Mouse (Mus musculus) layer of hippocampus, adult 2 months (tissue): ENCODE results near the gene Clec16a. TPM values are rescaled to one million over a fixed set of nuclear protein-coding genes. Genes with fewer than 3 reads are reported as not detected.
A peak's percentile ranks its signal among the peaks of the same experiment; 100 is the strongest.

Experiments used
- DNase-seq, 2 experiments: peaks; one replicate each; pipeline ENCODE4 v3.0.0; 2022; ENCODE audit warnings: low spot score in 2 of 2
- H3K27ac ChIP-seq: fragments of 200-600 bp; 2 replicates; pipeline ENCODE4 v1.8.1; 2022
- H3K4me3 ChIP-seq: fragments of 200-600 bp; 2 replicates; pipeline ENCODE4 v1.8.1; 2022; ENCODE audit warnings: mild to moderate bottlenecking
- CTCF ChIP-seq: fragments of 200-600 bp; conservative IDR thresholded peaks from 2 replicates; pipeline ENCODE4 v1.8.1; 2022; ENCODE audit warnings: antibody characterized with exemption, mild to moderate bottlenecking, moderate library complexity
- total RNA-seq, 2 experiments: library from RNA; stranded (reverse); gene quantifications; 2 replicates each; pipeline ENCODE4 v1.2.3; 2021

The Clec16a gene
- total RNA-seq, 2 experiments from 2014 or later: 98.8 to 105 TPM

GRCm38 (mm10) chr16:10541598-10541930 is 3.6 kb upstream of the Clec16a start:
- no peak for DNase-seq
- TF ChIP-seq CTCF: no peak
- Histone ChIP-seq H3K27ac (peak overlapping the region; percentile 95), H3K4me3 (peak overlapping the region; percentile 83)

DNA sequence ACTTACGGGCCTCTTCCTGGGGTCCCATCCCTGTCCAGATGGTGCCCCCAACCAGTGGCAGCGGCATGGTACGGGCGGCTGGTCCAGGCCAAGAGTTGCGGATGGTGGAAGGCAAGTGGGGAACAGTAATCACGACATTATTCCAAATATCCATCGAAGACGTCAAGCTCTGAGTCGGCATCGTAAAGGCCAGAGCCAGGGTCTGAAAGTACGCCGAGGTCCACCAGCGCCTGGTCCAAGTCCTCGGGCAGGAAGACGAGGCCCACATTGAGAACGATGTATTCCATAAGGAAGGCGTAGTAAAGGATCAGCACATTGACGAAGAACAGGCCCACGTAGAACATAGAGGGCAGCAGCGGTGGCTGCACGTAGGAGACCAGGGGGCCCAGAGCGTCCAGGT is 2.9 kb upstream of the Clec16a start:
- H3K4me3 ChIP-seq: peak overlapping the region; percentile 83
- TF ChIP-seq CTCF: no peak
- H3K27ac ChIP-seq: peak overlapping the region; percentile 95
- DNase-seq: no peak

GRCm38 (mm10) chr16:10542698-10543365 is 2.3 kb upstream of the Clec16a start, which contains the start of gene Dexi:
TSS of gene Dexi (minus strand) at chr16:10543054.
- H3K4me3 ChIP-seq: peak within 1 kb of the TSS; percentile 83
- peak; percentile 94 to 98 for DNase-seq
- H3K27ac ChIP-seq: peak within 1 kb of the TSS; percentile 95
- peak; percentile 35; the same call in 1 of the 2 replicates for TF ChIP-seq CTCF

DNA sequence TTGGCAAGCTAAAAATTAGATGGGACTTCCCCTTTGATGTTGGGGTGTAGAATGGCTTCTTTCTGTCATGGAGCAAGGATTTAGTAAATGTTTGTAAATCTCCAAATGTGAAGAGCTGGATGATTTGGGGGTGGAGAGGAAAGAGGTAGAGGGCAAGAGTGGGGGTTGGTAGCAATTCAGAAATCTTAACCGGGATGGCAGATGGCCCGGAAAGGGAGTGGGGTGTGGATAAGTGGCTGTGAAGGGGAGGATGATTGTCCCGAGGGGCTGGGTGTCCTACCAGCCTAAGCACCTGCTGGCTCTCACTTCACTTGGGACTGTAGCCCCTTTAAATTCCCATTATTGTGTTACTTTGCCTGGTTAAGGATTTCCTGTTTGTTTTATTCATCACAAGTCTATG is 1.7 kb downstream of the Clec16a start:
- no peak for TF ChIP-seq CTCF
- DNase-seq: no peak
- H3K27ac ChIP-seq: 0 out of 2 replicates have a peak overlapping the region, but pooled peaks have one; percentile 20
- H3K4me3 ChIP-seq: peak overlapping the region; percentile 88; the same call in 1 of the 2 replicates

- no peak for DNase-seq
- TF ChIP-seq CTCF: no peak
- H3K27ac ChIP-seq: peak overlapping the region; percentile 85
Measured at GRCm38 (mm10) chr16:10548938-10549337, 3.8 kb downstream of the Clec16a start.

DNA sequence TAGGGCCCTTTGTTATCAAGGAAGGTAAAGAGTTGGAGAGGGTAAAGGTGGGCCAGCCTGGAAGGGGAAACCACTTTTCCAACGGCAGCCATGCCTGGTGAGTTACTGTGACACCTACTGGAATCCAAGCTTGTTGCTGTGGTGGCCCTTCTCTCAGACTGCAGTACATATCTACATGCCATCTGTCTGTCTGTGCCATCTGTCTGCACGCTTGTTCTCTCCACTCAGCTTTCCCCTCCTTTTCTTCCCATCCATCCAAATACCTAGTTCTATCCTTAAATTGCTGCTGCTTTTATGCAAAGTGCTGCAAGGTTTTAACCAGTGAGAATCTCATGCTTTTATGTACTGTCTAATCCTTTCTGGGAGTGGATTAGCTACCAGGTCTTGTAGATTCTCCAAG is 4.5 kb downstream of the Clec16a start:
- peak; percentile 44 to 74 for DNase-seq
- Histone ChIP-seq H3K4me3 (no peak overlapping the region), H3K27ac (peak overlapping the region; percentile 85)
- no peak for TF ChIP-seq CTCF

More at GRCm38 (mm10) chr16:10548938-10549337, 3.8 kb downstream of the Clec16a start:
- no peak overlapping the region; the same call in 1 of the 2 replicates for H3K4me3 ChIP-seq

GRCm38 (mm10) chr16:10551592-10551991 is 6.5 kb downstream of the Clec16a start:
- DNase-seq: no peak
- no peak overlapping the region for H3K27ac ChIP-seq
- TF ChIP-seq CTCF: no peak
- H3K4me3 ChIP-seq: no peak overlapping the region

GRCm38 (mm10) chr16:10553858-10554257 is 8.7 kb downstream of the Clec16a start:
- no peak for DNase-seq
- no peak for TF ChIP-seq CTCF
- H3K4me3 ChIP-seq: no peak overlapping the region
- no peak overlapping the region for H3K27ac ChIP-seq

- DNase-seq: no peak
Measured at GRCm38 (mm10) chr16:10559991-10560390, 14.9 kb downstream of the Clec16a start.

GRCm38 (mm10) chr16:10565278-10565885 is 20.2 kb downstream of the Clec16a start:
- Histone ChIP-seq H3K27ac (peak overlapping the region; percentile 19; the same call in 1 of the 2 replicates), H3K4me3 (no peak overlapping the region)
- DNase-seq: peak; percentile 76
- TF ChIP-seq CTCF: peak; percentile 96

More at GRCm38 (mm10) chr16:10559991-10560390, 14.9 kb downstream of the Clec16a start:
- H3K4me3 ChIP-seq: no peak overlapping the region
- TF ChIP-seq CTCF: no peak
- no peak overlapping the region for H3K27ac ChIP-seq

DNA sequence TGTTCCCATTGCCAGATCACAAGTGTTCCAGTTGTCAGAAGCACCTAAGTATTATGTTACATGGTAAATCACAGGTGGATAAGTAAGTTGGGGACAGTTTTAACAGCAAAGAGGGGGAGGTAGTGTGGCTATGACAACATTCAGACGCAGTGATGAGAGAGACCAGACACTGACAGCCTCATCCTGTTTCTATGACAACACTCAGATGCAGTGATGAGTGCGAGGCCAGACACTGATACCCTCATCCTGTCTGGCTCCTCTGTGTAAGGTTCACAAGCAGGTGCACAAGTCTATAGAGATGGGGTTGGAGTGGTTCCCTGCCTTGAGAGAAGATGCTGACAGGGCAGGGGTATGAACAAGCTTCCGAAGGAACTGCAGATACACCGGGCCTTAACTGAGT is 22.0 kb downstream of the Clec16a start:
- TF ChIP-seq CTCF: no peak
- no peak overlapping the region for H3K27ac ChIP-seq
- no peak overlapping the region for H3K4me3 ChIP-seq
- no peak for DNase-seq

DNA sequence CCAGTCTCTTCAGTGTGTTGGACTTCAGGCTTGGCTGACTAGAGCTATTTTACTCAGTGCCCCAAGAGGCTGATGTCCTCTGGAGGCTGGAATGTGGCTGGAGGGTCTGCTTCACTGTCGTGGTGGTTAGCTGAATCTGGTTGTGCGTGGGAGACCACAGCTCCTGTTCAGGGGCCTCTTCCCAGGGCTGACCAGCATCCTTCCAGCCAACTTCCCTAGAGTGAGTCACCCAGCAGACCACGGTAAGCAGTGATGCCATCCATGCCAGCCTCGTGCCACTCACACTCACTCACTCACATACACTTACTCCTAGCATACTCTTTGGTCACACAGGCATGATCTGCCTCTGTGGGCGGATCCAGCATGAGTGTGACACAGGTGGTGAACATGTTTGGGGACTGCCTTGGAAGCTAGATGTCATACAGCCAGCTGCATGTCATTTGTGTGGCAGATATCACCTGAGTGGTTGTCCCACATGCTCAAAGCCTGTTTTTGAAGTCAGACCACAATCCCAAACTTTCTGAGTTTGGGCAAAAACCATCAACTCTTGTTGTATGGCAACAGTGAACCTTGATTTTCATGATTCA is 24.8 kb downstream of the Clec16a start:
- TF ChIP-seq CTCF: no peak
- no peak for DNase-seq
- Histone ChIP-seq H3K4me3 (no peak overlapping the region), H3K27ac (no peak overlapping the region)

- H3K27ac ChIP-seq: 0 out of 2 replicates have a peak overlapping the region, but pooled peaks have one; percentile 36
- H3K4me3 ChIP-seq: no peak overlapping the region
- DNase-seq: peak; percentile 52 to 73
- peak; percentile 81 for TF ChIP-seq CTCF
Measured at GRCm38 (mm10) chr16:10570708-10571107, 25.6 kb downstream of the Clec16a start.
